Mouse (Mus musculus) heart, adult 2 months (tissue): ENCODE data around the gene Add3. TPM values are rescaled to one million over a fixed set of nuclear protein-coding genes. Genes with fewer than 3 reads are reported as not detected.

Source experiments
- DNase-seq, 2 experiments: peaks; one replicate each; pipeline ENCODE4 v3.0.0; 2021
- H3K27ac ChIP-seq: fragments of 200-600 bp; 2 replicates; pipeline ENCODE4 v1.8.1; 2022
- H3K27me3 ChIP-seq: fragments of 200-500 bp; 2 replicates; pipeline ENCODE4 v1.6.1; 2012; ENCODE audit warnings: mild to moderate bottlenecking, low read length, inconsistent platforms, mixed read lengths; ENCODE audit not compliant: control insufficient read depth, insufficient read depth
- H3K36me3 ChIP-seq: fragments of 200-500 bp; 2 replicates; pipeline ENCODE4 v1.6.1; 2012; ENCODE audit warnings: low read length, inconsistent platforms; ENCODE audit not compliant: control insufficient read depth, insufficient read depth
- H3K4me1 ChIP-seq: fragments of 200-500 bp; 2 replicates; pipeline ENCODE4 v1.6.1; 2011; ENCODE audit warnings: low read length; ENCODE audit not compliant: control insufficient read depth, insufficient read depth
- H3K4me3 ChIP-seq: fragments of 200-600 bp; 2 replicates; pipeline ENCODE4 v1.8.1; 2022
- H3K79me2 ChIP-seq: fragments of 200-500 bp; replicated peaks from 2 replicates; pipeline ENCODE4 v1.6.1; 2012; ENCODE audit warnings: mild to moderate bottlenecking, inconsistent platforms, low read length, moderate library complexity, mixed read lengths; ENCODE audit not compliant: control insufficient read depth, insufficient read depth
- H3K9ac ChIP-seq: fragments of 200-500 bp; 2 replicates; pipeline ENCODE4 v1.6.1; 2012; ENCODE audit warnings: low read depth, mild to moderate bottlenecking, control low read depth, inconsistent platforms, low read length, mixed read lengths
- CTCF ChIP-seq: fragments of 200-600 bp; IDR thresholded peaks from 2 replicates; pipeline ENCODE4 v1.8.1; 2022; ENCODE audit warnings: antibody characterized with exemption, mild to moderate bottlenecking, moderate library complexity
- EP300 ChIP-seq: fragments of 200-500 bp; IDR thresholded peaks from 2 replicates; pipeline ENCODE4 v1.6.1; 2011; ENCODE audit warnings: low read depth, low read length, control low read depth; ENCODE audit not compliant: insufficient read depth
- POLR2A ChIP-seq: fragments of 200-500 bp; IDR thresholded peaks from 2 replicates; pipeline ENCODE4 v1.6.1; 2011; ENCODE audit warnings: mild to moderate bottlenecking, low read depth, low read length, control low read depth; ENCODE audit not compliant: insufficient read depth
- WGBS: fragments of 180-500 bp; shearing (Covaris S2); methylation state at CpG from one replicate; pipeline ENCODE4 v1.1.7; 2018; 5-methylcytosine and 5-hydroxymethylcytosine counted together
- intact Hi-C: fragments of 180-260 bp; cut with DNase I; formaldehyde crosslinking; loops from one replicate; pipeline ENCODE4 v1.15.1; 2025
- polyA plus RNA-seq: library from polyadenylated mRNA; depleted of rRNA; stranded (reverse); fragments of >200 nt; gene quantifications from 2 replicates; pipeline ENCODE4 v1.2.3, GENCODE M21; 2012
- total RNA-seq, 2 experiments: library from RNA; stranded (reverse); gene quantifications; 2 replicates each; pipeline ENCODE4 v1.2.3; 2021

Add3 gene
- total and polyA plus RNA-seq, 3 experiments: 25.2 to 50.5 (median 38.9) TPM

DNA sequence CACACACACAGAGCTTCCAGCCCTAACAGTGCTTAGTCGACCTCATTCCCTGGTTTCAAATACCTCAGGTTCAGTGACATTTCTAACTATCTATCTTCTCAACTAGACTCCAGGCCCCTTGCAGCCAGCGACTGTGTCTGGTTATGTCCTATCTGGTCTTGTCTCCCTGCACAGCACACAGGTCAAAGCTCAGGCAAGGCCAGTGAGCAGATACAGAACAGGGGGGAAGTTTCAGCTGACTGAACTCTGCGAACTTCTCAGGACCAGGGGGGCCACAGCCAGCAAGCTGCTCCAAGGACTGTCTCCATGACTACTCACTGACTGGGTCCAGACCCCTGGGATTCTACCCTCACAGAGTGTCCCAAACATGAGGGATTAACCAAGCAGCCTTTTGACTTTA, 135.0 kb downstream of the Add3 start:
- Histone ChIP-seq H3K4me3 (no peak overlapping the region), H3K9ac (no peak overlapping the region), H3K36me3 (no peaks in the 10 kb centered on the region), H3K79me2 (no peaks in the 10 kb centered on the region), H3K4me1 (peaks cover 2% of the 10 kb centered on the region; the same call in 1 of the 2 replicates), H3K27ac (no peak overlapping the region), H3K27me3 (no peaks in the 10 kb centered on the region)
- no peak for DNase-seq
- no peak for TF ChIP-seq POLR2A
- 40% methylated on average over 3 of the region's 3 CpGs for WGBS
- intact Hi-C loops: no loop called here

DNA sequence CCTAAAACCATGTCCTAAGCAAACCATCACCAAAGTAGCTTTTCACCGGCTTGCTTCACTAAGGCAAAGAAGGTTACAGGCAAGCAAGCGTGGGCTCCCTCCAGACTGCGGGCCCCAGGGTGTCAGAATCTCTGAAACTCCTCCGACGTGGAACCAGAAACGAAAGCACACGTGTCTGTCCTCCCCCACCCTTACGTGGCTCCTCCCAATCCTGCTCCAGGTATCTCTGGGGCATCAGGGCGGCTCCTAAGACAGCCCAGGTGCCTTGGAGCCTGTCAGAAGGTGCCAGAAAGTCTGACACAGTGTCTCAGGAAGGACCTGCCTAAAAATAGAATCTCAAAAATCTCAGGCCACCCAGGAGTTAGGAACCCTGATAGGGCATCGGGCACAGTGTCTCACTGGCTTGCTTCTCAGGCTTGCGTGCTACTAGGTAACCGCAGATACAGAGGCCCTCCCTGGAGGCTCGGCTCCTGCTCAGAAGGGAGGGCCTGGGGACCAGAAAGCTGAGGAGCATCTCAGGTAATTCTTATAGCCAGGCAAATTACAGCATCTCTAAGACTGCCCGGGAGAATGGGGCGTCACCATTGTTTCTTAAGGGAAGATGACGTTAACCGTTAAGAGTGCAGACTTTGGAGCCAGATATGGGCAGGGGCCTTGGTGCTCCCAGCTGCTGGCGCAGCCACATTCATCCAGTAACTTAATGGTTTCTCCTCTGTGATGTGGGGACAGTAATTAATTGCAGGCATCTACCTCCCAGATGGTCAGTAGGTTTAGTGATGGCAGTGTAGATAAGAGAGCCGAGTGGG, 136.9 kb downstream of the Add3 start:
- H3K4me1 ChIP-seq: peaks cover 2% of the 10 kb centered on the region; the same call in 1 of the 2 replicates
- WGBS: 65% methylated on average over 19 of the region's 19 CpGs
- H3K27ac ChIP-seq: no peak overlapping the region
- intact Hi-C loops: no loop called here
- no peak for TF ChIP-seq CTCF
- TF ChIP-seq POLR2A: no peak
- no peak for TF ChIP-seq EP300
- no peaks in the 10 kb centered on the region for H3K27me3 ChIP-seq
- no peaks in the 10 kb centered on the region for H3K79me2 ChIP-seq
- H3K4me3 ChIP-seq: no peak overlapping the region
- no peak overlapping the region for H3K9ac ChIP-seq
- no peaks in the 10 kb centered on the region for H3K36me3 ChIP-seq
- no peak for DNase-seq

DNA sequence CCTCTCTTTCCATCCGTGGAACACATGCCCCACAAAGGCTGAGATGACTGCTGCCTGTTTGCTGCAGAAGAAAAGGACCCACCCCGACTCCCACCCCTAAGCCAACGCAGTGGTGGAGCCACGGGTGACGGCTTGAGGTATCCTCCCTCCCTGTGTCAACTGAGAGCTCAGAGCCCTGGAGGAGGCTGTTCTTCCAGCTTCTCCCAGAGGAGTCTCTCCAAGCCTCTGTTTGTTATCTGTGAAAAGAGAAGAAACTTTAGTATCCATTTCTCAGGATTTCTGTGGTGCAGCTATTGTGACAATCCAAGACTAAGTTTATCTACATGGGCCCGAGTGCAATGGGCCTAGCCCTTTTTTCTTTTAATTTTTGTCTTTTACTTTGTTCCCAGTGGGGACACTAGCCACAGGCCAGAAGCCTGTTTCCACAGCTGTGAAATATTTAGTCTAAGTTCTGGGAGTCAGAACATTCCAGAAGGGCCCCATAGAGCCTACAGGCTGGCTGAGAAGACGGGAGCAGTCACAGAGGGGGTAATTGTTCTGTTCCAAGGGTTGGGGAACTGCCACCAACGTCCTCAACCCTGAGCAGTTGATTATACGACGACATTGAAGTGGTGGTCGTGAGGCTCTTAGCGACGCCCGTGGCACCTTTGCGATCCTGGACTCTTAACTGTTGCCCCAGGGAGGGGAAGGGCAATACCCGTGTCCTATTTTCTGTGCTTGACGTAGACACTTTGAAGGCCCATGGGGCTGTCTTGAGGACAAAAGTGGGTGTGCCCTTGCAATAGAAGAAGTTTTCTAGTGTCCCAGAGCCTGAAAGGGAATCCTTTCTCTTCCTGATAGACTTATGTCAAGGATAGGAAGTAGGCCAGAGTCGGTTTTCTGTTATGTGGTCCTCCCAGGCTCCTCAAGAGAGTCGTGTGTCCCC, 138.5 kb downstream of the Add3 start:
- WGBS: 70% methylated on average over 19 of the region's 19 CpGs

DNA sequence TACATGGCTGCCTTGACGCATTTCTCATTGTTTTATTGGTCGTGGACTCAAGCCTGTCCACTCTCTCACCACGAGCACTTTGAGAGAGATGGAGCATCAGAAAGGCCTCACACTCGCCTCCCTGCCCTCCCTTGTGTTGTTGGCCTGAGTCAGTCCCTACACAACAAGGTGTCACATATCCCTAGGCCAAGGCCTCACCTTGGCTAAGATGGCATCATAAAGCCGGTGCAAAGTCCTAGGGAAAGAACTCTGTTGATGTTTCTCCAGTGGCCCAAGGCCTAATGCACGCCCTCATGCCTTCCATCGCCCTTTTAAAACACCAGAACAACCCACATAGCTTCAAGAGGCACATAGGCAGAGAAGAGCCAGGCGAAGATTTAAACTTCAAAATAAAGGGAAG, 140.0 kb downstream of the Add3 start:
- Histone ChIP-seq H3K79me2 (no peaks in the 10 kb centered on the region), H3K27ac (no peak overlapping the region), H3K36me3 (no peaks in the 10 kb centered on the region), H3K27me3 (no peaks in the 10 kb centered on the region), H3K9ac (no peak overlapping the region), H3K4me1 (peaks cover 6% of the 10 kb centered on the region), H3K4me3 (no peak overlapping the region)
- intact Hi-C loops: no loop called here
- TF ChIP-seq EP300 (no peak), POLR2A (no peak), CTCF (no peak)
- DNase-seq: no peak
- 86% methylated on average over 8 of the region's 8 CpGs for WGBS

More for the DNA sequence above, 138.5 kb downstream of the Add3 start:
- Histone ChIP-seq H3K4me3 (no peak overlapping the region), H3K36me3 (no peaks in the 10 kb centered on the region), H3K4me1 (peaks cover 2% of the 10 kb centered on the region; the same call in 1 of the 2 replicates), H3K27me3 (no peaks in the 10 kb centered on the region), H3K79me2 (no peaks in the 10 kb centered on the region), H3K27ac (peak overlapping the region; percentile 53), H3K9ac (no peak overlapping the region)
- intact Hi-C loops: no loop called here
- DNase-seq: peak; percentile 55 to 62
- TF ChIP-seq CTCF: no peak
- no peak for TF ChIP-seq POLR2A
- TF ChIP-seq EP300: no peak

DNA sequence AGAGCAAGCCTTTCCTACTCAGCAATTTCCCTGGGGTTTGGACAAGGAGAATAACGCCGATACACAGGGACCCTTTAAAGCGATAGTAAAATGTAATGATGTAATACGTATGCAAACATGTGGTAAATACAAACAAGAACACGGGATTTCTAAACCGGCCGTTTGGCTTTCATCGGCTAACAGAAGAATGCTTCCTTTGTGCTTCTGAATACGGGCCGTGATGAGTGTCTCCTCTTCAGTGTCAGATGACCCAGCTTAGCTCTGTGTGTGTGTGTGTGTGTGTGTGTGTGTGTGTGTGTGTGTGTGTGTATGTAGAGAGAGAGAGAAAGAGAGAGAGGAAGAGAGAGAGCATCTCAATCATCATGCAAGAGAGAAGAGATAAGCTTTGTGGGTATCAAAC, 142.3 kb downstream of the Add3 start:
- H3K27me3 ChIP-seq: no peaks in the 10 kb centered on the region
- H3K27ac ChIP-seq: no peak overlapping the region
- whole genome bisulfite sequencing: 80% methylated on average over 10 of the region's 10 CpGs
- H3K79me2 ChIP-seq: no peaks in the 10 kb centered on the region
- H3K9ac ChIP-seq: no peak overlapping the region
- TF ChIP-seq POLR2A (no peak), EP300 (no peak), CTCF (no peak)
- no peak overlapping the region for H3K4me3 ChIP-seq
- intact Hi-C loops: no loop called here
- H3K36me3 ChIP-seq: no peaks in the 10 kb centered on the region
- DNase-seq: no peak
- H3K4me1 ChIP-seq: peaks cover 6% of the 10 kb centered on the region
